Mouse (Mus musculus): ENCODE measurements around the gene P4ha1.

P4ha1 gene

DNA sequence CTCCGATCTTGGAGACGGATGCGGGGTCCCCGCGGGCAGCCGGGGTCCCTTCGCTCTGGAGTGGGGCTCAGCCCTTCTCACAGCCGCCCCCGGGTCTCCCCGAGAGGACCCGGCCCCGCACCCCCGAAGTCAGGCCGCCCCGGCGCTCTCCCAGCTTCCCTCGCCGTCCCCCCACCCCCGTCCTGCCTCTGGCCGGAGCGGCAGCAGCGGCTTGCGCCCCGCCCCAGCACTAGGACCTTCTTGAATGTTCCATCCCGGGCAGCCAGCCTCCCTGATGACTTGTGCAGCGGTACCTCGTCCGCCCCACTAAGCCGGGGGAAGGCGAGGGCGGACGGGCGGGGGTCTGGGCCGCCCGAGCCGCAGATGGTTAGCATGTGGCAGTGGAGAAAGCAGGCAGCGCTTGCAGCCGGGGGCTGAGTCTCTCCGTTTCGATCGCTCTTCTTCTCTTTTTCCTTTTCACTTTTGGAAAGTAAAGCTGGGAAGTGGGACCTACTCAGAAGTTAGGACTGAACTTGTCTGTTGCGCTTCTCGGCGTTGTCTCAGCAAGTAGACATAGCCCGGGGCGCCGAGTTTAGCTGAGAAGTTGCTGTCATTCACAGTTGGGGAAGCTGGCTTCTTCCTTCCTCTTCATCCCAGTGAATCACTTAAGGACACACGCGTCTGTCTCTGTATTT, 529 bp downstream of the P4ha1 start:
- DNase-seq, result no peak

DNA sequence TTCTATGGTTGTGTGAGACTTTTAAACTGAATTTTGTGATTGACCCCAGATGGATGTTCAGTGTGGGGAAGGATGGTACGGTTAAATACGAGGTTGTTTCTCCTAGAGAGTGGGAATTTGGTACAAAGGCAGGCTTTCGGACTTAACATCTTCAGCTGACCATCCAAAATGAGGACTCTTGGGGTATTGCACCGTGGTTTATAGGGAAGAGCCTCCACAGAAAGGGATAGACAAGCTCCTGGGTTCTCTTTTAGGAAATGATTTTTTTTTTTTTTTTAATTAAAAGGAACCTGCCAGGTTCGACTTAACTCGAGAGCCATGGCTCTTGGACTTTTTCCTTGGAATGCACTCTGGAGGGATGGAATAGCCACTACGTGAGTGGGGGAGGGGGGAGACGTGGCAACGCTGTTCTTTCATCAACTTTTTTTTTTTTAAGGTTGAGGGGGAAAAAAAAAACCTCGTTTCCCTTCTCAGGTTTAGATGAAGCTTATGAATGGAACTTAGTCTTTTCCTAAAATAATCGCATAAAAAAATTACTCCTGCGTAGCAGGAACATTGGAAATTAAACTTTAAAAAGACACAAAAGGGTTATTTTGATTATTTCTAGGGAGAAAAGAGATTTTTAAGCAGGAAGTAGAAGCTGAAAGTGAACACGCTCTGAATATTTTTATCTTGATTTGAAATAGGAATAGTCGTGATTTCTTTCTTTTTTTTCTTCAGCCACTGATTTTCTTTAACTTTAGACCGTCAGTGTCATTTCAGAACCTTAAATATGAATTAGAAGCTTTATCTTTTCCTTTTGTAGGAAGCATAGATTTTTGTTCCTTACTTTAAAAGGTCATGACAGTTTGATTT, 1.4 kb downstream of the P4ha1 start:
- no peak for DNase-seq

DNA sequence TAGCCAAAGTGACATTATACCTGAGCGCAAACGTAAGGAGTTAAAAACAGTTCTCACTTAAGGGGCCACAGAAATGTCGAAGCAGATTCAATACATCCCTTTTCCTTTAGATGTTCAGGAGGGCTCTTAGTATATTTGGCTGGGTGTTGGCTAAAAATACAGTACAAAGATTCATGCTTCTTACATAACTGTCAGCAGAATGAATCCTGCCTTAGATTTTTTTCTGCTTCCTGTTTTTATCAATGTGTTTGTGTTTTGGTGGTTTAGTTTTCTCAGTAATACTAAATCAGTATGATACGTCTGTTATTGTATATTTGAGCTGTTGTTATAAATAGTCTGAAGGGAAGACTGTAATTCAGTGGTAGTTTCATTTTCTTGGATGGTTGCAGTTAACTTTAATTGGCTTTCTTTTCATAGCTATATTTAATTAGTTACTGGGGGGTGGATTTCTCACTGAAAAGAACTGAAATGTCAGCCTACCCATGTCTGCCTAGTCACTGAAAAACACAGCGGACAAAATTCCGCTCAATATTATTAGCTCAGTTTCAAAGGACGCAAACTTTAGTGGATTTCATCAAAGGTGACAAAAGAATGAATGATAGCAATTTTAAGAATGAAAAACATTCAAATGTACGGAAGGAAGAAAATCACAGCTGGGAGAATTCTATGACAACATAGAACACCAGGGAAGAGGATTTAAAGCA, 3.7 kb downstream of the P4ha1 start:
- no peak for DNase-seq

DNA sequence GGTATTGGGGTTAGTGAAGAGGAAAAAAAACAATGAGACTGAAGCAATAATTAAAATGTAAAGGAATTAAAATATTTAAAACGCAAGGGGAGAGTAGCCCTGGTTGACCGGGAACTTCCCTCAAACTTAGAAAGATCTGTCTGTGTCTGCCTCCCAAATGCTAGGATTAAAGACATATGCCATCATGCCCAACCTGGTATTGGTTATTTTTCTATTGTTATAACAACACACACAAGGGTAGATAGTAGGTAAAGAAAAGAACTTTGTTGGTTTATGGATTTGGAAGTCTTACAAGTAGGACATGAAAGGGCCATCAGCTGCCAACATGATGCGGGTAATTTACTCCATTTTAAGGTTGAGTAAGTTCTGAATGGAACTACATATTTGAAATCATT, 4.2 kb downstream of the P4ha1 start:
- no peak for DNase-seq

DNA sequence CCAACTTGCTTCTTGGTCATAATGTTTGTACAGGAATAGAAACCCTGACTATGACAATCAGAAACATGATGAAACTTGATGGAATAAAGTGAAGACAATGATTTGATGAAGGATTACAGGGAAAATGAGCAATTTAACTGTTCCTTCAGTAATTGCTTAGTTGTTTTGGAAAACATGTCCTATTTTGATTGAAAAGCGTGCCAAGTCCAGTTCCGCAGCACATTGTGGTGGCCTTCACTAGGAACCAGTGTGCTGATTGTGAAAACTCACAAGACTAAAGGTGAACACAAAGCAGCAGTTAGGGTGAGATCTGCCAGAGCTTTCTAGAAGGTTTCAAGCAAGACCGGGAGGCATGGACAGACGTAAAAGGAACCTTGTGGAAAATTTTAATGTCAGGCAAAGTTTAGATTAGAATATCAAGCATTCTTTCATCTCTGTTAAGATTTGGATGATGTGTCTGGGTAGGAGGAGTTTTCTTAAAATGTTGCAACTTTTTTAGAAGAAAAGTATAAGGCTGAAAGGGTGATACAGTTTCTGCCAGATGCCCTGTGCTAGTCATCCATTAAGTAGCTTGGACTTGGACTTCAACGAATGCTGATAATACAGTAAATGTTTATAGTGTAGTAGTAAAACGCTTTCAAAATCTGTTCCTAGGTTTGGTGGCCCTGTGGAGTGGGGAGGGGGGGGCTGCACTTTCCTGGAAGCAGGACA, 8.6 kb downstream of the P4ha1 start:
- no peak for DNase-seq

DNA sequence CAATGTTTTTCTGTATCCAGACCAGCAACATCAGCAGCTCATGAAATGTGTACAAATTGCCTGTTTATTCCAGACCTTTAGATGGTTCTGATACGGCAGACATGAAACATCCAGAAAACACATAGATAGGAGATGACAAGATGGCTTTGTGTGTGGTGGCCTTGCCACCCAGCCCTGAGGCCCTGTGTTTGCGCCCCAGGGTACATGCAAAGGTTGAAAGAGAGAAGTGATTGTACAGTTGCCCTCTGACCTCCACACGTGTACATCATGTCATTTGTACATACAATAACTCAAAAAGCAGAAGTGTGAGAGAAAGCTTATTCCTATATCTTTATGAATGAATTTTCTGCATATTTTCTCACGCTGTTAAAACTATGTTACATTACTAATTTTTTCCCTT, 10.3 kb downstream of the P4ha1 start:
- no peak for DNase-seq

DNA sequence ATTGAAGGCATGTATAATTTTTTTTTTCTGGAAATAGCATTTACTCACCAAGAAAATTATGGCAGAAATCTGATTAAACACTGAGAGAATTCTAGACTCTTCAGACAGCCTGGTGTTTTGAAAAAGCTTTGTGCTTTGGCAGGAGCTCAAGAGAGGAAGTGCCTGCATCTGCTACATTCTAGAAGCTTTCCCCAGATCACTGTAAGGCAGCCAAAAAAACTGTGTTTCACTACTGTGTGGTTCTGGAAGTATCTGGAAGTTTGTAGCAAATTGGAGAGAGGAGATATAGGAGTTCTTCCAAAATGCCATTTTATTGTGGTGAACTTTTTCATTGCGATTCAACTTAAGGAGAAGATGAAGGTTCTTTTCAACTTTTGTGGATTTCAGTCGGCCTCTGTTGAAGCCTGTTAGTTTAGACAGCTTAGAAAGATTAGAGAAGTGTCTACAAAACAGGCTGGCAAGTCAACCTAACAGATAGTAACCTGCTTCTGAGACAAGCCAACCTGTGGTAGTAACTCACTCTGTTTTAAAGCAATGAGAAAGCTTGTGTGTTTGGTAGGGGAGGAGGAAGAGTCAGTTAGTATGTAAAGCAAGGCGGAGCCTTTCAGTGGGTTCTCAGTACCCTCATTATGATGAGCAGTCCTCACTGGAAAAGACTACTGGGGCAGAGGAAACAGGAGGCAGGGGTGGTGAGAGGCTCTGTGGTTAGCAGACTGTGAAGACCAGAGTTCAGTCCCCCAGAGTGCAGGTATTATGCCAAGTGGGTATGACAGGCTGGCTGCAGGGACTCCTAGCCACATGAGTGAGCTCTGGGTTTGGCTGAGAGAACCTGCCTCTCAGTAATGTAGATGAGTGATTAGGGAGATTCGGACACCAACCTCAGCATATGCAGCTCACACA, 12.1 kb downstream of the P4ha1 start:
- DNase-seq, result peak; percentile 5 to 9

DNA sequence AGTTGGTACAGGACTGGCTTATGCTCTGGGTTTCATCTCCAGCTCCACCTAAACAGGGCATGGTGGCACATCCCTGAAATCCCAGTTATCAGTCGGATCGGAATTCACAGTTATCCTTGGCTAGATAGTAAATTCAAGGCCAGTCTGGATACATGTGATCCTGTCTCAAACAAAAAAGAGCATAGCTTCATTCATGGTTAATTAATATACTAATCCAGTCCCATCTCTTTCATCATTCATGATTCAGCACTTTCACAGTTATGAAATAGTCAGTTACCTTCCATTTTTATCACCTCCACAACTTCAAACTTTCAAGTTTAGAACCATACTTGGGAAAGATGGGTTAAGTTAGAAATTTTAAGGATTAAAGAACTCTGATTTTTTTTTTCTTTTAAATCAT, 13.0 kb downstream of the P4ha1 start:
- DNase-seq, result no peak

DNA sequence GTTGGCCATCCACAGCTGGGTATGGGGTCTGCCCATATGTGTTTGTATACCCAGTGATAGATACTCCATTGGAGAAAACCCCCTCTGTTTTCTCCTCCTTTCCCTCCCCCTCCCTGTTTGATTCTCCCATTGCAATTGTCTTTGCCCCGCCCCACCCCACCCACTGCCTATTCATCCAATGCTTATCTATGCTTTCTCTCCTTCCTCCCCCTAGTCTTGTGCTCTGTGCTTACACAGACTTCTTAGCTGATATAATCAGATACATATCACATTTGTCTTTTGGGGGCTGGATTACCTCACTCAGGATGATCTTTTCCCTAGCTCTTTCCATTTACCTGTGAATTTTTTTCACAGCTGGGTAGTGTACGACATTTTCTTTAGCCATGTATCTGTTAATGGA, 23.5 kb downstream of the P4ha1 start:
- DNase-seq, result no peak

DNA sequence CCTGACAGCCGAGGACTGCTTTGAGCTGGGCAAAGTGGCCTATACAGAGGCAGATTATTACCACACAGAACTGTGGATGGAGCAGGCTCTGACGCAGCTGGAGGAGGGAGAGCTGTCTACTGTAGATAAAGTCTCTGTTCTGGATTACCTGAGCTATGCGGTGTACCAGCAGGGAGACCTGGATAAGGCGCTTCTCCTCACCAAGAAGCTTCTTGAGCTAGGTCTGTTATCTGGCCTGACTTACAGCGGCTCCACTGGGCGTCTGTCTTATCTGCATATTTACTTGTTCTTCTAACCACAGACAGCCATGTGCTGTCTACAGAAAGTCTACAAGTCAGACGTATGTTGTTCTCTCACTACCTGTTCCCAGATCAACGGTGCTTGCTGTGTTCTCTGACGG, 25.1 kb downstream of the P4ha1 start:
- DNase-seq, result no peak

DNA sequence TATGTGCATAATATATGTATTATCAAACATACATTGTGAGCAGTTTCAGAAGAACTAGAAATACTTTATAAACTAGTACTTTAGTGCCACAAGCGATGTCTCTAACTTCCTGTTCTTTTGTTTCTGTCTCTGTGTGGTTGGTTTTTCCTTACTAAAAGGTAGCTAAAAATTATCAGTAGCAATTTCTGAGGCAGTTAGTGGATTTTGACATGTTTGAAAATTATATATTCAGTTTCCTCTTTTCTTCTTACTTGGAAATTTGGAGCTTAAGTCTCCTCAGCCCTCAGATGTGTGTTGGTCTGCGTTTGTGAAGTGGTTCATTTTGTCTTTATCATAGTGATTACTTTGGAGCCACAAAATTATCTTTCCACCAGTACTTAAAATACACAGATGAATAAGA, 26.4 kb downstream of the P4ha1 start:
- no peak for DNase-seq

DNA sequence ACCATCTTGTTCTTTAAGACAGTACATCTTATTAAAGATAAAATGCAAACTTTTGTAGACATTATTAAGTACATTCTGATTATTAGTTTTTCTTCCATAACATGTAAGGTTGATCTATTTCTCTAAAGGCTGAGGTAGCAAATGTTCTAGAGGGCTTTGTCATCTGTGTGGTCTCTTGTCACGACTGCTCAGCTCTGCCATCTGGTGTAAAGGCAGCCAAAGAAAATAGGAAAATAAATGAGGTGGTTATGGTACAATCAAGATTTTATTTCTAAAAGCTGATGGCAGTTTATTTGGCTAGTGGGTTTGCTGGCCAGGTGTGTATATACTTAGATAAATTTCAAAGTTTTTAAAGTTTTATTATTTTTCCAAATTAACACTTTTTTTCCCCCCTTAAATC, 30.0 kb downstream of the P4ha1 start:
- DNase-seq, result no peak

DNA sequence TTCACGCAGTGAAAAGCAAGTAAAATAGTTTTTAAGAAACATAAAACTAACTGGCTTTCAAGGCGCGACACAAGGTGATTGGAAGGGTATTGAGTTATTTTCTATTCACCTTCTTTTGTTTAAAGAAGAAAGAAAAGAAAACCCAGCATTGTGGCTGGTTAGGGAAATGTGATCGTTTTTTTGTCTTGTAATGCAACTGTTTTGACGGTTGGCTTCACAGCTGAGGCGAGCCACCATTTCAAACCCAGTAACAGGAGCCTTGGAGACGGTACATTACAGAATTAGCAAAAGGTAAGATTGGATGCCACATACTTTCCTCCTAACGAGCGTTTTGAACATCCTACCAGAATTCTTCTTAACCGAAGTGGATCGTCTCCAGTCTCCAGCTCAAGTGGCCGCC, 31.0 kb downstream of the P4ha1 start:
- no peak for DNase-seq

DNA sequence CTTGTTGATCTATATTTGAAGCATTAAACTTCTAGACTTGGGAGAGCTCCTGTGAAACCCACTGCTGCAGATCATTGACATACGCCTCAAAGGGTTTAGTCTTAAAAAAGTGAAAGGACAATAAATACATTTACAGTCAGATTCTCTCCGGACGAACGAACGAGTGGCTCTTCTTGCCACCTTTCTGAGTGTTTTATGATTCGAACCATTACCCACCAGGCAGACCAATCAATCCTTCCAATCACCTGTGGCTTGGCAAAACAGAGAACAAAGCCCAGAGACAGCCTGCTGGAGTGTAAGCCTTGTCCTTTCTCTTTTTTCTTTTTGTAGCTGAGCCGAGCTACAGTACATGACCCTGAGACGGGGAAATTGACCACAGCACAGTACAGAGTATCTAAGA, 31.9 kb downstream of the P4ha1 start:
- DNase-seq, result no peak

DNA sequence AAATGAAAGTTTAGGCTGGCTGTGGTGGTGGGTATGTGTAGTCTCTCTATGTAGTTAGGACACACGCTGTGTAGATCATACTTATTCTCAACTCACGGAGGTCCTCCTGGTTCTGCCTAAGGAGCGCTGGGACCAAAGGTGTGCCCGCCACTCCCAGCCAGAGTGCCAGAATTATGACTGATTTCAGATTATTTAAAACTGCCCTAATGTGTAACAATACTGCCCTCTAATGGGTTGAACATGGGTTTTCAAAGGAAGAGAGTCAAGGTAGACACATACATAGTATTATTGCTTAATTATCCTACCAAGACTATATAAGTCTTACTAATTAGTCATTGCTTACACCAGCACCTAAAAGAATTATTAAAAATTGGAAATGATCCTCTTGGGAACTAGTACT, 35.6 kb downstream of the P4ha1 start:
- no peak for DNase-seq

DNA sequence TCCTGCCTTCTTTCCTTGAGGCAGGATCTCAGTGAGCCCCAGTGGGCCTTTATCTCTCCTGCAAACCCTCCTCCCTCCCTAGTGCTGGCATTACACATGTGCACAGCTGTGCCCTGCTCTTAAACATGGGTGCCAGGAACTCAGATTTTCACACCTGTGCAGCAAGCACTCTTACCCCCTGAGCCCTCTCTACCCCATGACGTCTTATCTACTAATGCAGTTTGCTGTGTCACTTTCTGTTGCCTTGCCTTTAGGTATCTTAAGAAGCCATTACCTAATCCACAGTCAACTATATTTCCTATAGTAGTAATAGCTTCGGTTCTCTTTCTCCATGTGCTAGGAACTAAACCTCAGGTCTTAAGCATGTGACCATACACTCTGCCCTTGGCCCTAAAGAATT, 40.1 kb downstream of the P4ha1 start:
- no peak for DNase-seq

DNA sequence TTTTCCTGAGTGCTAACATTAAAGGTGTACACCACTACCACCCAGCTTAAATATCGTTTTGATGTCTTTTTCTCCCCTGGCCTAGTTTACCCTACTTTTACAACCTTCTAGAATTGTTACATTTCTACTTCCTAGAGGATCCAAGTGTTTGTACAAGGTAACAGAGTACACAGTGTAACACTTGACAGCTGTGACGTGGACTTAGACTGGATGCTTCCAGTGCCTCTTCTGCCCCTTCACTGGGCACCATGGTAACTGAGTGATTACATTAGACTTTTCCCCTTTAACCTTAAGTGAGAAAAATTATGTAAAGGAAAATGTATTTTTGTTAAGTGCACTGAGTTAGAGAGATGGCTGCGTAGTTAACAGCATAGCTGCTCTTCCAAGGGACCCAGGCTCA, 41.5 kb downstream of the P4ha1 start:
- no peak for DNase-seq

DNA sequence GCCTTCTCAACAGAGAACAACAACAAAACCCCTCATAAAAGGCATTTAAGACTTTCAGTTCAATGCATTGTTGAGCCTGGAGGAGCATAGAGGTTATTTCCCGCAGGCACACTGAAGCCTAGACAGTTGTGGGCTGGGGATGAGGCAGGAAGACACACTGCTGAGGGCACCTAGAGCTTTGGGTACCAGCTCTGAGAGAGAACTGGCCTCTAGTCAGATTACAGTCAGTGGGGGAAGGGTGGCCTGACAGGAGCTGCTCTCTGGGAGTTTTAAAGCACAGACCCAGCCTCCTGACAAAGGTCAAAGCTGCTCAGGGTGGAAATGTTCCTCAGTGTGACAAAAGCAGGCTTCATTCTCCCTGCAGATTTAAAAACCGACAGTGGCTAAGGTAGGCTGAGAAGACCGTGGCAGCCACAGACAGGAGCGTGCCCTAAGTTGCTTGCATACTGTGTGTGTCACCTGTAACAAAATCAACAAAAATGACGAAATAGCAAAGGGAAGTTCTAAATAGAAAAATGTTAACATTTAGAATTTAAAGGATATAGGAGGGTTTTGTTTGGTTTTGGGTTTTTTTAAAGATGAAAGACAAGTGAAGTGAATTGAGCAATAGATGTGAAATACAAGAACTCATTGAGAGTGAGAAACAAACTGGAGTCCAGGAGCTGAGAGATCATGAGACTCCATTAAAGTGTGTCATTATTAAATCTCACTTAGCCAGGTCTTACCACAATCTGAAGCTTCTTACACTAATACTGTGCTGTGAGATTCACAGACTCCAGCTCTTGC, 42.9 kb downstream of the P4ha1 start:
- no peak for DNase-seq

DNA sequence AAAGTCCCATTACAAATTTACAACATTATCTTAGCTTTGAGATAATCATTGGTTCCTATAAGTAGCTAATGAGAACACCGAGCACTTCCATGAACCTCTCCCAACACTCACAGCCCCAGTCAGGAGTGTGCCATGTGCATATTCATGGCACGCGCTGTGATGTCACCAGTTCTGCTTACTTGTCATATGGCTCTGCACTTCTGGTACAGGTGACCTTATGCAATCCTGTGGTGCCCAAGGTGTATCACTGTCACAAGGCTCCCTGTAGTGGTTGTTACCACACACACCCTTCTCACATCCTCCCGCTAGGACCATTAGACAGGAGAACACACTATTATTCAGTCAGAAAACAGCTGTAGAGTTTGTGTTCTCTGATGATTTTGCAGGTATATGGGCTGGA, 43.6 kb downstream of the P4ha1 start:
- no peak for DNase-seq

DNA sequence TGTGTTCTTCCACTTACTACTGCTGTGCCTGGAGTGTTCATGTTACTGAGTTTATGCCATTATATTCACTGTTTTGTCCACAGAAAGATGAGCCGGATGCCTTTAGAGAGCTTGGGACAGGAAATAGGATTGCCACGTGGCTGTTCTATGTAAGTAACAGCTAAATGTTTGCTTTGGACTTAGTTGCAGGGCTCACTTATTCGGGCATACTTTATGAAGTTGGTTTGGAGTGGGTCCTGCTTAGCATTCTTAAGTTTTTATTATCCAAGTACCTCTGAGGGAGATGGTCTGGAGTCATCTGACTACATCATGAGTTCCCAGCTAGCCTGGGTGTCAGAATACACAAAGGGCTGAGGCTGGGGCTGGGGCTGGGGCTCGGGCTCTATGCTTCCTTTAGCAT, 44.1 kb downstream of the P4ha1 start:
- no peak for DNase-seq

DNA sequence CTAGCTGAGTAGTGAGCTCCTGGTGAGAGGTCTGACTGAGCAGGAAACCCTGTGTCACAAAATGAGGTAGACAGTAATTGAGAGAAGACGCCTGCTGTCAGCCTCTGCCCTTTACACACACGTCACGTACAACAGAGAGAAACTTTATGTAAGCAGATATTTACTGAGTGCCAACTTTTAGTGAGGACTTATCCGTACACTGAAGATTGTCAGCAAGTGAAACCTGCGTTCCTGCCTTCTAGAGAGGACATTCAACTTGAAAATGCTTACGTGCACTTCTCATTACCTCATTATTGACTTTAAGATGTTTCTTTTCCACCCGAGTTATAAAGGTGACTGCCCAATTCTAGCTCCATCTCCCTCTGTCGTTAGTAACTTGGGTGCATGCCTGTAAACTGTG, 45.6 kb downstream of the P4ha1 start:
- DNase-seq, result no peak
